Mouse (Mus musculus) adipose tissue, adult 10 weeks (tissue): ENCODE measurements around the gene Usp6nl. TPM values are rescaled to one million over a fixed set of nuclear protein-coding genes. Genes with fewer than 3 reads are reported as not detected.

ENCODE experiments used
- polyA plus RNA-seq: library from polyadenylated mRNA; stranded (reverse); fragments of 350-450 nt; fragmentation: Illumina TruSeq; extraction: RNeasy Lipid Tissue Mini Kit (QIAGEN cat#74804); gene quantifications from one replicate; pipeline ENCODE4 v1.2.3, GENCODE M21; 2014; ENCODE audit warnings: low read depth, low replicate concordance

Gene Usp6nl
- 10.7 TPM for polyA plus RNA-seq

GRCm38 (mm10) chr2:6322376-6322901 lies at the start of gene Usp6nl:
Usp6nl (plus strand) TSS chr2:6322667.

Other genes with a start within 250 kb of the Usp6nl start
- 1.8 TPM for gene Proser2, start 192.5 kb upstream of the Usp6nl start, polyA plus RNA-seq
- gene Echdc3, start 109.6 kb upstream of the Usp6nl start, polyA plus RNA-seq = 25.7 TPM